Mouse (Mus musculus) bone marrow macrophage, adult 2 months (primary cell): ENCODE measurements around the gene Tgm3.

Experiments
- CTCF ChIP-seq: IDR thresholded peaks from 2 replicates; pipeline ENCODE4 v1.5.1; 2012; ENCODE audit warnings: low read depth, mild to moderate bottlenecking, low read length, moderate library complexity
- POLR2A ChIP-seq: IDR thresholded peaks from 2 replicates; pipeline ENCODE4 v1.6.1; 2012; ENCODE audit warnings: mild to moderate bottlenecking, low read depth, low read length, borderline replicate concordance

- no peak for TF ChIP-seq POLR2A
- no peak for TF ChIP-seq CTCF
These were observed 1.5 kb downstream of the Tgm3 start for GRCm38 (mm10) chr2:130013646-130014045.
